Mouse (Mus musculus): Measurements from ENCODE around the gene Prima1. TPM values are rescaled to one million over a fixed set of nuclear protein-coding genes. Genes with fewer than 3 reads are reported as not detected.

Gene Prima1
- polyA plus RNA-seq, 1 experiment from 2014 or later: 0.19 TPM

GRCm38 (mm10) chr12:103189771-103190170, 52.2 kb downstream of the Prima1 start:
- ATAC-seq (ENCODE audit: extremely low read depth, insufficient number of reproducible peaks, low FRiP score, low TSS enrichment): no peak
- no peak overlapping the region for H3K9ac ChIP-seq

GRCm38 (mm10) chr12:103188223-103188622, 53.7 kb downstream of the Prima1 start:
- no peaks in the 10 kb centered on the region for H3K36me3 ChIP-seq
- H3K9ac ChIP-seq: no peak overlapping the region
- WGBS: 28% methylated on average over 8 of the region's 8 CpGs
- H3K4me1 ChIP-seq: peaks cover 32% of the 10 kb centered on the region
- H3K4me2 ChIP-seq: peak overlapping the region; percentile 32
- H3K4me3 ChIP-seq: no peak overlapping the region
- H3K27ac ChIP-seq (replicated peaks): peak overlapping the region; percentile 57
- H3K27me3 ChIP-seq (replicated peaks): peaks cover 4% of the 10 kb centered on the region
- no peaks in the 10 kb centered on the region for H3K9me3 ChIP-seq
- ATAC-seq (ENCODE audit: extremely low read depth, insufficient number of reproducible peaks, low FRiP score, low TSS enrichment): peak; percentile 45; the same call in 1 of the 2 replicates

More at GRCm38 (mm10) chr12:103189771-103190170, 52.2 kb downstream of the Prima1 start:
- Histone ChIP-seq H3K36me3 (no peaks in the 10 kb centered on the region), H3K9me3 (no peaks in the 10 kb centered on the region), H3K4me2 (no peak overlapping the region), H3K4me1 (peaks cover 32% of the 10 kb centered on the region), H3K27ac (replicated peaks) (no peak overlapping the region), H3K27me3 (replicated peaks) (peaks cover 4% of the 10 kb centered on the region), H3K4me3 (no peak overlapping the region)
- WGBS: 48% methylated on average over 12 of the region's 12 CpGs

GRCm38 (mm10) chr12:103187020-103187419, 54.9 kb downstream of the Prima1 start:
- ATAC-seq (ENCODE audit: extremely low read depth, insufficient number of reproducible peaks, low FRiP score, low TSS enrichment): no peak
- Histone ChIP-seq H3K9ac (no peak overlapping the region), H3K4me3 (no peak overlapping the region), H3K4me2 (no peak overlapping the region), H3K9me3 (no peaks in the 10 kb centered on the region), H3K4me1 (peaks cover 32% of the 10 kb centered on the region), H3K27ac (replicated peaks) (no peak overlapping the region), H3K27me3 (replicated peaks) (no peaks in the 10 kb centered on the region), H3K36me3 (no peaks in the 10 kb centered on the region)
- 78% methylated on average over 7 of the region's 7 CpGs for WGBS

- Histone ChIP-seq H3K4me2 (no peak overlapping the region), H3K4me1 (peaks cover 11% of the 10 kb centered on the region), H3K27me3 (replicated peaks) (no peaks in the 10 kb centered on the region), H3K9ac (no peak overlapping the region), H3K36me3 (no peaks in the 10 kb centered on the region), H3K27ac (replicated peaks) (no peak overlapping the region), H3K4me3 (no peak overlapping the region), H3K9me3 (no peaks in the 10 kb centered on the region)
- 16% methylated on average over 7 of the region's 7 CpGs for WGBS
- ATAC-seq (ENCODE audit: extremely low read depth, insufficient number of reproducible peaks, low FRiP score, low TSS enrichment): no peak
Measured at GRCm38 (mm10) chr12:103183057-103183456, 58.9 kb downstream of the Prima1 start.

GRCm38 (mm10) chr12:103168892-103169291, 73.1 kb downstream of the Prima1 start:
- Histone ChIP-seq H3K4me1 (peaks cover 11% of the 10 kb centered on the region), H3K4me3 (no peak overlapping the region), H3K36me3 (no peaks in the 10 kb centered on the region), H3K27ac (replicated peaks) (no peak overlapping the region), H3K4me2 (no peak overlapping the region), H3K9ac (no peak overlapping the region), H3K9me3 (no peaks in the 10 kb centered on the region), H3K27me3 (replicated peaks) (no peaks in the 10 kb centered on the region; the same call in 1 of the 2 replicates)
- 62% methylated on average over 12 of the region's 12 CpGs for WGBS
- no peak for ATAC-seq (ENCODE audit: extremely low read depth, insufficient number of reproducible peaks, low FRiP score, low TSS enrichment)

GRCm38 (mm10) chr12:103164101-103165030, 77.6 kb downstream of the Prima1 start:
- 71% methylated on average over 14 of the region's 14 CpGs for WGBS
- ATAC-seq (ENCODE audit: extremely low read depth, insufficient number of reproducible peaks, low FRiP score, low TSS enrichment): no peak
- Histone ChIP-seq H3K4me3 (no peak overlapping the region), H3K27me3 (replicated peaks) (peaks cover 7% of the 10 kb centered on the region; the same call in 1 of the 2 replicates), H3K9me3 (no peaks in the 10 kb centered on the region), H3K9ac (no peak overlapping the region), H3K27ac (replicated peaks) (no peak overlapping the region), H3K4me2 (no peak overlapping the region), H3K36me3 (no peaks in the 10 kb centered on the region), H3K4me1 (no peaks in the 10 kb centered on the region)

- H3K4me1 ChIP-seq: no peaks in the 10 kb centered on the region
- H3K9ac ChIP-seq: no peak overlapping the region
- WGBS: 76% methylated on average over 10 of the region's 10 CpGs
- ATAC-seq (ENCODE audit: extremely low read depth, insufficient number of reproducible peaks, low FRiP score, low TSS enrichment): no peak
- H3K36me3 ChIP-seq: no peaks in the 10 kb centered on the region
- no peak overlapping the region for H3K4me2 ChIP-seq
- no peak overlapping the region for H3K4me3 ChIP-seq
- H3K27ac ChIP-seq (replicated peaks): no peak overlapping the region
- no peaks in the 10 kb centered on the region for H3K9me3 ChIP-seq
- H3K27me3 ChIP-seq (replicated peaks): peaks cover 14% of the 10 kb centered on the region; the same call in 1 of the 2 replicates
Measured at GRCm38 (mm10) chr12:103163596-103163995, 78.4 kb downstream of the Prima1 start.

- peaks cover 17% of the 10 kb centered on the region; the same call in 1 of the 2 replicates for H3K27me3 ChIP-seq (replicated peaks)
- H3K9me3 ChIP-seq: no peaks in the 10 kb centered on the region
- H3K27ac ChIP-seq (replicated peaks): no peak overlapping the region
- H3K9ac ChIP-seq: no peak overlapping the region
- H3K4me1 ChIP-seq: peaks cover 5% of the 10 kb centered on the region; the same call in 1 of the 2 replicates
- H3K4me3 ChIP-seq: no peak overlapping the region
- no peak overlapping the region for H3K4me2 ChIP-seq
- H3K36me3 ChIP-seq: no peaks in the 10 kb centered on the region
- no peak for ATAC-seq (ENCODE audit: extremely low read depth, insufficient number of reproducible peaks, low FRiP score, low TSS enrichment)
- 71% methylated on average over 4 of the region's 4 CpGs for WGBS
Measured at GRCm38 (mm10) chr12:103160721-103161120, 81.2 kb downstream of the Prima1 start.

- peaks cover 5% of the 10 kb centered on the region; the same call in 1 of the 2 replicates for H3K4me1 ChIP-seq
- no peak overlapping the region for H3K9ac ChIP-seq
- H3K36me3 ChIP-seq: no peaks in the 10 kb centered on the region
- H3K4me2 ChIP-seq: no peak overlapping the region
- ATAC-seq (ENCODE audit: extremely low read depth, insufficient number of reproducible peaks, low FRiP score, low TSS enrichment): no peak
- H3K27ac ChIP-seq (replicated peaks): no peak overlapping the region
- H3K27me3 ChIP-seq (replicated peaks): peaks cover 17% of the 10 kb centered on the region; the same call in 1 of the 2 replicates
- H3K9me3 ChIP-seq: no peaks in the 10 kb centered on the region; the same call in 1 of the 2 replicates
- no peak overlapping the region for H3K4me3 ChIP-seq
- 60% methylated on average over 8 of the region's 8 CpGs for WGBS
Measured at GRCm38 (mm10) chr12:103159016-103159415, 82.9 kb downstream of the Prima1 start.

GRCm38 (mm10) chr12:103157129-103157910, 84.6 kb downstream of the Prima1 start:
- Histone ChIP-seq H3K27me3 (replicated peaks) (peaks cover 17% of the 10 kb centered on the region; the same call in 1 of the 2 replicates), H3K36me3 (no peaks in the 10 kb centered on the region), H3K4me1 (peaks cover 5% of the 10 kb centered on the region; the same call in 1 of the 2 replicates), H3K27ac (replicated peaks) (no peak overlapping the region), H3K4me2 (no peak overlapping the region), H3K9ac (no peak overlapping the region), H3K4me3 (no peak overlapping the region), H3K9me3 (no peaks in the 10 kb centered on the region; the same call in 1 of the 2 replicates)
- 49% methylated on average over 18 of the region's 18 CpGs for WGBS
- no peak for ATAC-seq (ENCODE audit: extremely low read depth, insufficient number of reproducible peaks, low FRiP score, low TSS enrichment)

GRCm38 (mm10) chr12:103155406-103155805, 86.5 kb downstream of the Prima1 start:
- peaks cover 5% of the 10 kb centered on the region; the same call in 1 of the 2 replicates for H3K4me1 ChIP-seq
- no peak overlapping the region for H3K27ac ChIP-seq (replicated peaks)
- no peak overlapping the region for H3K4me2 ChIP-seq
- H3K27me3 ChIP-seq (replicated peaks): peaks cover 17% of the 10 kb centered on the region; the same call in 1 of the 2 replicates
- WGBS: 64% methylated on average over 3 of the region's 3 CpGs
- H3K36me3 ChIP-seq: no peaks in the 10 kb centered on the region
- H3K4me3 ChIP-seq: no peak overlapping the region
- ATAC-seq (ENCODE audit: extremely low read depth, insufficient number of reproducible peaks, low FRiP score, low TSS enrichment): no peak
- H3K9me3 ChIP-seq: no peaks in the 10 kb centered on the region; the same call in 1 of the 2 replicates
- no peak overlapping the region for H3K9ac ChIP-seq
